Mouse (Mus musculus) cortical plate, adult 2 months (tissue): ENCODE measurements around the gene Cfap77.

Experiments
- CTCF ChIP-seq: fragments of 200-500 bp; IDR thresholded peaks from 2 replicates; pipeline ENCODE4 v1.5.1; 2011; ENCODE audit warnings: mild to moderate bottlenecking, control low read depth, low read length; ENCODE audit not compliant: insufficient read depth; ENCODE audit errors: extremely low read depth
- POLR2A ChIP-seq: fragments of 200-500 bp; IDR thresholded peaks from 2 replicates; pipeline ENCODE4 v1.6.1; 2011; ENCODE audit warnings: mild to moderate bottlenecking, low read length, control low read depth; ENCODE audit not compliant: insufficient read depth; ENCODE audit errors: extremely low read depth

DNA sequence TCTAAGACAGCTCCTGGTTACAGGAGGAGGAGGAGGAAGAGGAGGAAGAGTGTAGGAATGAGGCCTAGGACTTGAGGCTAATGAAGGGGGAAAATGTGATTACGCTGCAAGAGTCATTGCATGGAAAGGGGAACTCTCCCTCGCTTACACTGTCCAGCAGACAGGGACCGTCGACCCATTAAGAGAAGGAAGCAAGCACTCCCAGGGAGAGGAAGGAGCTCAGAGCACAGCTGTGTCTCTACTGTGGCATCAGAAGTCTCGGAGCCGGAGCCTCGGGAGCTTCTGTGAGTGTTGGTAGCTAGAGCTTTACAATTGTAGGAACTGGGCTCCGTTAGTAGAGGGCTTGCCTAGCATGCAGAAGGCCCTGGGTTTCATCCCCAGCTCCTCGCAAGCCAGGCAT is 50.8 kb downstream of the Cfap77 start:
- TF ChIP-seq CTCF (no peak), POLR2A (no peak)
